Mouse (Mus musculus) embryo, embryonic 10.5 days (tissue): ENCODE measurements around the gene Chtop.

Experiments
- DNase-seq: peaks from one replicate; pipeline ENCODE4 v3.0.0-alpha.2; 2015; ENCODE audit warnings: low spot score

Gene Chtop

DNA sequence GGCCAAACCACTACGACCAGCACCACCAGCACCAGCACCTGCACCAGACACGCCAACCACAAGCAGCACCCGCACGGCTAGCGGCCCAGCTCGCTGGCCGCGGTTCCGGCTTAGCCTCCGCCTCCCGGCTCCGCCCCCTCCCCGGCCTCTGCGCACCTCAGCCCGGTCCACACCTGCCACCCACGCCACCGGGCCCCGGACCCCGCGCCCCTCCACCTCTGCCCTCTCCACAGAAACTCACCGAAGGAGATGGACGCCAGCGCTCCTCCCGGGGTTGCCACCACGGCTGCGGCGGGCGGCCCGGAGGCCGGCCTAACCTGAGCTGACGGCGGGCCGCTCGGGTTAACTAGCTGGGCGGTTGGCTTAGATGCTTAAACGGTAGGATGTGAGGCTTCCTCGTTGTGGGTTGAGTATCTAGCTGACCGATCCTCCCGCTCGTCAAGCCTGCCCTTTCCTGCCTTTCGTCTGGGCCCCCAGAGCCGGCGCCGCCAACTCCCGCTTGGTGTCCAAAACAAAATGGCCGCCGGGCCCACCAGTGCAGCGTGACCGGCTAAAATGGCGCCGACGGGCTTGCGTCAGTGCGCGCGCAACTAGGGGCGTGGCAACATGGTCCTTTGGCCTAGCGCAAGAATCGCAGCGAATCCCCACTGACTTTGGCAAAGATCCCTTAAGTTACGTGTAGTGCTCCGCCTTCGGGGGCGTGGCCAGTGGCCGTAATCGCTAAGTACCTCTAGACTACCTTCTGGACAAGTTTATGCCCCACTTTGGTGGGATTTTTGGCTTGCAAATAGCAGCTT, at the start of gene Chtop:
Gene Chtop (minus strand): TSS at position 549 of the 797 bp plus-strand sequence.
- peak; percentile 99 for DNase-seq

GRCm38 (mm10) chr3:90555954-90556353, 46.7 kb upstream of the Chtop start:
- DNase-seq: peak; percentile 14

DNA sequence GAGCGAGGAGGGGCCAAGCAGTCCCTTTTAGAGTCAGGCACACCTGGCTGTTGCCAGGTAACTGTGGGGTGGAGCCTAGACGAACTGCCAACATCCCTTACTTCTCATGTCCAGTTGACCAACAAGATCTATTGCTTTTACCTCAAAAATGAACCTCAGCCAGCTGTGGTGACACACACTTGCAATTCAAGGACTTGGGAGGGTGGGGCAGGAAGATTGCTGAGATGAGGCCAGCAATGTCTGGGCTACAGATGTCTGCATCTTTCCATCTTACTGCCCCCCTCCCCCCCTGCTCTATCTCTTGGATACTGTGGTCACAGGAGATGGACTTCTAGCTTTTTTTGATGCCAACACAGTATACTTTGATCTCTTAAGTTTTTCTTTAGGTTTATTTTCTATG, 42.9 kb upstream of the Chtop start:
- no peak for DNase-seq

DNA sequence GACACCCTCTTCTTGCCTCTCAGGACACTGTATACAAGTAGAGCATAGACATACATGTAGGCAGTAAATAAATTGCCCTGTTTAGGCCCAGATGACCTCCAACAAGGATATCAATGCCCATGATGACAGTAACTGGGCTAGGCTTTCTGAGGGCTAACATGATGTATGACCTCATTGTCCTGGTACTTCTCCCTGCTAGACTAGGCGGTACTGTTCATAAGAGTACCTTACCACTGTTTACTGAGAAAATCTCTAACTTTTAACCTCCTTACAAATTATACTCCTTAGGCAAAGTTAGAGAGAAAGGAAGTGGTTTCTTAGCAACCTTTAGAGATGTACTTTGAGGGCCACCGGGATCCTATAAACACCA, 41.1 kb upstream of the Chtop start:
- DNase-seq: no peak

- DNase-seq: peak; percentile 16
Observed at GRCm38 (mm10) chr3:90549676-90550420, 40.5 kb upstream of the Chtop start.

GRCm38 (mm10) chr3:90540904-90541303, 31.6 kb upstream of the Chtop start:
- peak; percentile 39 for DNase-seq

DNA sequence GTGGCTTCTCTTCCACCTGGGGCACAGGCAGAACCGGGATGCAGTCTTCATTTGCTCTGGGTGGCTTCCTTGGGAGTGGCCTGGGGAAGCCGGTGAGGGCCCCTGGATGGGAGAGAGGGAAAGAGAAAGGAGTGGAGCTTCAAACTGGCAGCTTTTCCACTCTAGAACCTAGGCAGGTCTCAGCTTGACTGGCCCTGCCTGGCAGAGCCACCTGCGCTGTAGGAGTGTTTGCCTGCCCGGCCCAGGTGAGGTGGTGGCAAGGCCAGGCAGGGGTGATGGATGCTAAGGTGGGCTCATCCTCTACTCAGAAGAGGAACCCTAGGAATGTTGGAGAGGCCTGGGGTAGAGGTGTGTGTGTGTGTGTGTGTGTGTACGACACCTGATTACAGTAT, 28.6 kb upstream of the Chtop start:
- DNase-seq: no peak

GRCm38 (mm10) chr3:90537141-90537904, 28.0 kb upstream of the Chtop start, which contains the start of gene S100a16:
TSS of gene S100a16 (plus strand) at chr3:90537254.
- DNase-seq: no peak

GRCm38 (mm10) chr3:90535446-90535845, 26.1 kb upstream of the Chtop start:
- DNase-seq: no peak

DNA sequence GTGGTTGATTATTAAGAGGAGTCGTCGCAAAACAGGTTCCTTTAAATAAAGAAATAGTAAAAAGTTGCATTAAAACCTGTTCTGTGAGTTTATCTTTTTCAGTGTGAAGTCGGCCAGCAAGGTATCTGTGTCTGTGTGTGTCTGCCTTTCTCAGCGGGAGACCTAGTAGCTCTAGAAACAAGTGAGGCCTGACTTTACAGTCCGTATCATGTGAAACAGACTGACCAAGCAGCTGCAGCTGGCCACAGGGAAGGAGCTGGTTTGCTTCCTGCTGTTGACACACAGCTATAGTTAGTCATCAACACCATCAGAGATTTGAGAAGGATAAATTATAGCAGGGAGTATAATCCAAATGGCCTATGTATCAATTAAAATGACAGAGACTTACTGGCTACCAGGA, 22.4 kb upstream of the Chtop start:
- DNase-seq: no peak

DNA sequence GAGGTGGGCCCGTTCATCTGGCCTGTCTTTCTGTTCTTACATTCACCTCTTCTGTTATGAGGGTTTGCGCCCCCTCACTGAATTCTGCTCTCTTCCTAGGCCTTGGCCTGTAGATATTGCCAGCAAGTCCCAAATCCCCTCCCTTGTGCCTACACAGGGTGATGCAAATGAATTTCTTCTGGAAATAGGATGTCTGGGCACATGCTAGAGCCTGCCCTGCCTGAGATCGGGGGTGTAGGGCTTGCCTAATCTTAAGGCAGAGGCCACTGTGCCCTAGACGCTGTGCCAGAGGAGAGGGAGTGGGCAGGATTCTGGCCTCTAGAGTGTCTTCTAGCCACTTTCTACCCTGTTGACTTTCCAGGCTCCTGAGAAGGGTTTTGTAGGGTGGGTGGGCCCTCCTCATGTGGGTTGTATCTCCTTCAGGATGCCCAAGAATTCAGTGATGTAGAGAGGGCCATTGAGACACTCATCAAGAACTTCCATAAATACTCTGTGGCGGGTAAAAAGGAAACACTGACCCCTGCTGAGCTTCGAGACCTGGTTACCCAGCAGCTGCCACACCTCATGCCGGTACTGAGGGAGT, 18.1 kb upstream of the Chtop start:
- DNase-seq: no peak

DNA sequence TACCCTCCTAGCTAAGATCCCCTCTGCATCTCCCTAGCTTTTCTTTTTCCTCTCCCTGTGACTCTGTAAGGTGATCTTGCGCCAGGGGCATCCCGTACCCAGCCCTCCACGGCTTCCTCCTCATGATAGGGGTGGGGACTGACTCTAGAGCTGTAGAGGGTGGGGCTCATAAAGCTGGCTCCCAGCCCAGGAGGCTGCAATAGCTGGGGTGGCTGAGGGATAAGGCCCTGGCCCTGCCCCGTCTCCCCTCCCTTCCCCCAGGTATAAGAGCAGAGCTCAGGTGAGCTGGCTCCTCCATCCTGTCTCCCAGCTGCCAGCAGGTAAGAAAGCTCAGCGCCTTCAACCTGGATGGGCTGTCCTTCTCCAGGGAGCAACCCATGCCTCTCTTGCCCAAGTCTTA, 17.3 kb upstream of the Chtop start, which contains the start of gene S100a14:
Gene S100a14 (plus strand): TSS at position 277 of the 400 bp plus-strand sequence.
- DNase-seq: no peak

- no peak for DNase-seq
Observed at GRCm38 (mm10) chr3:90526076-90526475, 16.8 kb upstream of the Chtop start.

DNA sequence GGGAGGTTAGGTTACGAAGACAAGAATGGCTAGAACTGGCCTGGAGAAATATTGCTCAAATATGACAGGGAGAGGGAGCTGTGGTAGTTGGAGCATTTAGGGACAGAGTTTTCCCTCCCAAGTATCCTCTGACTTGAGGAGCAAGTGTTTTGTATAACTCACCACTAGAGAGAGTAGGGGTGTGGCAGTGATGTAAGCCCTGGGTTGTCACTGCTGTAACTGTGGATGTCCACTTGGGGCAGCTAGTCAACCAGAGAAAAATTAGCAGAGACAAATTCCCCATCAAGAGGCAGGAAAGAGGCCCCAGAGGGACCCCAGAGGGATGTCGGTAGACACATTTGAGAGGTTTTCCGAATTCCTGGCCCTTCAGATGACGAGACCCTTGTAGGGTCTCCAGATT, 16.1 kb upstream of the Chtop start:
- DNase-seq: peak; percentile 61

DNA sequence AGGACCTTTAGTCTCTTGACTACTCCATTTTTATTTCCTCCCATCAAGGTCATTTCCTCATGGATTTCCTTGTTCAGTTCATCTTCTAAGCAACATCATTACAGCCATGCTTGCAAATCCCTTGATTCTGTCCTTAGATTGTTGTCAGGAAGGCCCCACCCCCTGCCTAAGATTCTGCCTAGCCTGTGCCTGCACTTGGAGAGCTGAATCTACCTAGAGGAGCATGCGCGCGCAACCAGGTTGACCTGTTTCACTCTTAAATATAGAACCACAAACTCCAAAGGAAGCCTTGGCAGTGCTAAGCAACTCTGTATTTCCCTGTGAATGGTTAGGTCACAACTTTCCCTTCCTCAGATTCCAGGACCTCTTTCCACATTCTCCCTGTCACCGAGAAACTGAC, 8.4 kb upstream of the Chtop start:
- no peak for DNase-seq

DNA sequence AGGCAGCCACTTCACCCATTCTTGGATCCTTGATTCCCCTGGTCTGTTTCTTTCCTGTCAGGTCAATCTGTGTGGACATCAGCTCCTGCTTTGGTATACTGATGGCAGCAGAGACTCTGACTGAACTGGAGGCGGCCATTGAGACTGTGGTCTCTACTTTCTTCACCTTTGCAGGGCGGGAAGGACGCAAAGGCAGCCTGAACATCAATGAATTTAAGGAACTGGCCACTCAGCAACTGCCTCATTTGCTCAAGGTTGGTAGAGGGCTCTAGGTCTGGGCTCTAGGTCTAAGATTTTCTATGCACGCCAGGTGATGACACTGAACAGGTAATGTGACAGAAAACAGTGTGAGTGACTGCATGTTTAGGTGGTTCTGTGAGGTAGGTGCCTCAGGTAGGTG, 6.5 kb upstream of the Chtop start:
- DNase-seq: no peak

DNA sequence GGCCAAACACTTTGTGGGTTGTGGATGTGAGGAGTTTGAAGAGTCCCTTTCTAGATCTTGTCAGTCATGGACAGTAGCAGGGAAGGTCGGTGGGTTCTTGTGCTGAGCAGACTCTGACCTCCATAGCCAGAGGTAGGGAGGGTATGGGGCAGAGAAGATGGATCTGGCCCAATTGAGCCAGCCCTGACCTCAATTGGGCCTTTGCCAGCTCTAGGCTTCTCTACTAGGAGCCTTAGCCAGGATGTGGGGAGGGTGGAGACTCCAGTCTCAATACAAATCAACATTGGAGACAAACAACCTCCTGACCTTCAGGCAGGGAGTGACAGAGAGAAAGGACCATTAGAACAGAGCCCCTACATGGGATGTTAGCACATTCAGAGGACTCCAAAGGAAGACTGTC, 5.9 kb upstream of the Chtop start:
- no peak for DNase-seq

DNA sequence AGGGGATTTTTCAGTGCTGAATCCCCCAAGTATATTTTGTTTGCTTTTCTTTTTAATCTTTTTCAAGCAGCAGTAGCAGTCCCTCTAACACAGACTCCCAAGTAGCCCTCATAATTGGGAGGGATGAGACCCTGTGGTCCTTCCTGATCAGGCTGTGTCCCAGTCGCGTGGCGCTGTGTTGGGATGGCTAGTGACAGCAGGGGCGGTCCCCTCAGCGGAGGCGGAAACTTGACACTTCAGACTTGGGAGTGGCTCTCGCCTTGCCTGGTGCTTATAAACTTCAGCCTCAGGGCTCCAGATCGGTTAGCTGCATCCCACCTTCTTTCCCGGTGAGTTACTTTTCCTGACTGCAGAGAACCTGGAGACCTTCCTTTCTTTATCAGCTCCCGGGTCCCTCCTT, 5.4 kb upstream of the Chtop start:
- peak; percentile 82 for DNase-seq

DNA sequence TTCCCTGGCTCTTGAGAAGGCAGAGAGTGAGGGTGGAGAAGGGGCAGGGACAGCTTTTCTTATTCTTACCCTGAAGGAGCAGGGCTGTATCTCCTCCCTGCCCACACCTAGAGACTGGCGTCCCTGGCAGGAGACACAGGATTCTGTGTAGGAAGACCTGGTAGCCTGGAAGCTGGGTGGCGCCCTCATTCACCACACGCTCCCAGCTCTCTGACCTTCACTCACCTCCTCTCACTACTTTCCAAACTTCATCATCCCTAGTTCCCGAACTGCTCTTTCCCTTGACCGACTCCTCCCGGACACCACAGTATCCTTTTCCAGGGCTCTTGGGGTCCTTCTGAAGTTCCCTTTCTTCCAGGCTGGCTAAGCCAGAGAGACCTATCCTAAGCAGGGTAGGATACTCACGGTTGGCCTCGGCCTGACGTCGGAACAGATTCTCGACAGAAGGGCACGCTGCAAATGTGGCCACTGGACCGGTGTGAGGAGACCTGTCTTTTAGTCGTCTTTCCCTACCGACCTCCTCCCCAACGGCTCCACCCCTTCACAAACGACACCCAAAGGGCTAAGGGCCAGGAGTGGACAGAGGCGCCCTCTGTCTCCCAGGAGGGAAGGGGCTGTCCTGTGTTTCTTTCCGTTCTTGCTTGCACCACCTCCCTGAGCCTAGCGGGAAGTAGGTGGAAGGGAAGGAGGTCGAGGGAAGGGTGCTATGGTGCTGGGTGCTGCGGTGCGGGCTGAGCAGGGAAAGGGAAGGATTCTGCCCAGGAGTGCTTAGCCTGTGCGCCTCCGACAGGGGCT, 4.7 kb upstream of the Chtop start, which contains the start of the genes S100a1 and S100a13:
Gene S100a1 (minus strand): TSS at position 597 of the 795 bp plus-strand sequence.
Gene S100a13 (plus strand): TSS at position 640 of the 795 bp plus-strand sequence.
- peak; percentile 47 for DNase-seq

DNA sequence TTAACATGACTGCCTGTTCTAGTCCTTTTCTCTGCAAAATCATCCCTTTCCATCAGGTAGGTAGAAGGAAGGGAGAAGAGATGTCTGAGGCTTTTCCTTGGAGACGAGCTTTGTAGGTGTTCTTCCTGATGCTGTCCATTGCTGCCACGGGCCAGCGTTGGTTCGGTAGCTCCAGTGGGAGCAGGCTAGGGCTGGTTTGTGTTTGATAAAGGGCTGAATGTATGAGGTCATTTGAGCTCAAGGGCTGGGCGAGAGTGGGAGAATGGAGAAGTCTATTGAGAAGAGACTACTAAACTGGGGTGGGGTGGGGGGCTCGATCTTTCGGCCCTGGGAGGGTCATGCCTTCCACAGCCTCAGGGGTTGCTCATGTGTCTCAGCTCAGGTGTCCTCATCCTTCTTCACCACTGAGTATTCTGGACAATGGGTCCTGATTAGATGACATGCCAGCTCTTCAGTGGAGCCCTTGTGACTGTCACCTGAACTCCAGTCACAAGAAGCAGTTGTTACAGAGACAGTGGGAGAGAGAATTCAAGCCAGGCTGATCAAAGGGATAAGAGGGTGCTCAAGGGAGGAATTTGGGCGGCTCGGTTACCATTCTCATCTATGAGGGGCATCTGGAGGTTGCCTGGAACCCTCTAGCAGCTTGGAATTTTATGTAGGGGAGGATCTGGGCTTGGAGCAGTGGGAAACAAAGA, 3.8 kb upstream of the Chtop start:
- DNase-seq: no peak

- no peak for DNase-seq
Observed at GRCm38 (mm10) chr3:90512276-90512675, 3.0 kb upstream of the Chtop start.
